Mouse (Mus musculus): ENCODE data around the gene Pde4c.

GRCm38 (mm10) chr8:70674716-70675115, 48.8 kb upstream of the Pde4c start:
- TF ChIP-seq CTCF (IDR thresholded peaks at IDR 0.05; ENCODE audit: extremely low read depth, insufficient read length, insufficient replicate concordance, low read depth, low read length) (no peak), POLR2A (IDR thresholded peaks at IDR 0.05; ENCODE audit: low read depth, low read length) (no peak)
